Mouse (Mus musculus): ENCODE data around the gene Nxpe4. TPM values are rescaled to one million over a fixed set of nuclear protein-coding genes. Genes with fewer than 3 reads are reported as not detected.
"Not testable (repeated sequence)": the region's sequence is repeated elsewhere in the genome, so short reads cannot be mapped to it uniquely, and the experiment has no call there.

Gene Nxpe4
- total RNA-seq, 2 experiments from 2014 or later, result 10.8 to 10.9 TPM

DNA sequence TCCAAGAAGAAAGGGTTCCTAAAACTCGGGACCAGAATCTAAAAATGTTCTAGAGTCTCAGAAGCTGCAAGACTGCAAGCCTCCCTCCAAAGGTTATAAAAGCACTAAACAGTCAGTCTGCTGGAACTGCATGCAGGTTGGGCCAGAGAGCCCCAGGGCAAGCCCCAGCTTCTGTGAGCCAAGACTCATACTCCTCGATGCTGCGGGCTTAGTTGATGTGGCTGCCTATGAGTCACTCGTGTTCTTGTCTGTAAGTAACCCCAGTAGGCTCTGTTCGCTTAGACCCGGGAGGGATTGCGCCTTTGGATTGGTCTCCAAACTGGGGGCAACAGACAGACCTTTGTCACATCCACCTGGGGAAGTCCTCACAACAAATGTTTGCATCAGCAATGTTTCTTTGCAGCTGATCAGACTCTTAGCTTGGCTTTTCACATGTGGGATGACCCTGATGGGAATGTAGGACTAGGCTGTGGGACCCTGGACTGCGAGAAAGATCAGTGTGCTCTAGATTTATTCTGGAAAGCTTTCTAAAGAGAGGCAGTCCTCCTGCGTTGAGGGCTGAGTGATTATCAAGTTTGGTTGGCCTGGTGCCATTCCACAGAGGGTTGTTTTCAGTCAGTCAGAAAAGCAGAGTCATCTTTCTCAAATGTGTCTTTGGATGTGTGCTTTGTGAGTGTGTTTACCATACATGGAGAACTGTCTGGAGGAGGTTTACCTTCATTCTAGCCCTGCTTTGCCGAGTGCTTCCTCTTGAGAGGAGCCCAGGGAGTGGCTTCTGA, 245.9 kb downstream of the Nxpe4 start:
- DNase-seq (ENCODE audit: low spot score in 2 of 2), result no peak

DNA sequence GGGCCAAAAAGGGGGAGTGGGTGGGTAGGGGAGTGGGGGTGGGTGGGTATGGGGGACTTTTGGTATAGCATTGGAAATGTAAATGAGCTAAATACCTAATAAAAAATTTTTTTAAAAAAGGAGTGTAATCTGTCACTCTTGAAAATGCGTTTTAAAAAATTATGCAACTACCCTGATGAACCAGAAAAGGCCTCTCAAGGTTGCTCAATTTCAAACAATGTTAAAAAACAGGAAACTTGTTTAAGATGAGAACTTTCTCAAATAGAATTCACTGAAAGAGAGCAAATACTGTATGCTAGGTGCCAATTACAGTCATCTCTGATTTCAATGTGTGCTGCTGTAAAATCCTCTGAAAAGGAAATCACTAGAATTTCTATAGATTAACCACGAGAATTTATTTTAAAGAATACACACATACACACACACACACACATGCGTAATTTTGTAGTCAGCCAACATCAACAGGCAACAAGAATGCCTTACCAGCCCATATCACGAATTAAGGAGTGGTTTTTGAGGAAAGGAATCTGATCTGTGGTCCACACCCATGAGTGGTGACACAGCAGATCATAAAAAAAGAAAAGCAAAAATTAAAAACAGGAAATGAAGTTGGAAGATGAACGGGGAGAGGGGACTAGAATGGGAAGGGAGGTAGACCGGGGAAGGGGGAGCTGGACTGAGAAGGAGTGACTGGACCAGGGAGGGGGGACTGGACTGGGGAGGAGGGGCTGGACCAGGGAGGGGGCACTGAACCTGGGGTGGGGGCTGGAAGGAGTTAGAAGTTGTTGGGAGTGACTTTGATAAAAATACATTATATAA, 248.6 kb downstream of the Nxpe4 start:
- no peak for DNase-seq (ENCODE audit: low spot score in 2 of 2)

DNA sequence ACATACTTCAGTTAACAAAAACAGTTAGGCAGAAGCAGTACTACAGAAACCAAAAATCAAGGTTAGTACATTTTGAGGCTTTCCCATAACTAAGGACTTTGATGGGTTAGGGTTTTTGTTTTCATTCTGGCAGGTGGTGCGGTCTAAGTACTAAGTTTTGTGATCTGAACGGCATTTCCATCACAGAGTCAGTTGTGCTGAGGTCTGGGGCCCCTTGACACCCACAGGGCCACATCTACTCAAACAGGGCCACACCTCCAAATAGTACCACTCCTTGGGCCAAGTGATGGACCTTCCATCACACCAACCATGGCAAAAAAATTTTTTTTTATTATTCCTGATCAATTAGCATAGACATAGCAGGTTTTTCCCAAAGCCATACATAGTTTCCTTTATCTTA, 251.8 kb downstream of the Nxpe4 start:
- DNase-seq (ENCODE audit: low spot score in 2 of 2), result no peak

DNA sequence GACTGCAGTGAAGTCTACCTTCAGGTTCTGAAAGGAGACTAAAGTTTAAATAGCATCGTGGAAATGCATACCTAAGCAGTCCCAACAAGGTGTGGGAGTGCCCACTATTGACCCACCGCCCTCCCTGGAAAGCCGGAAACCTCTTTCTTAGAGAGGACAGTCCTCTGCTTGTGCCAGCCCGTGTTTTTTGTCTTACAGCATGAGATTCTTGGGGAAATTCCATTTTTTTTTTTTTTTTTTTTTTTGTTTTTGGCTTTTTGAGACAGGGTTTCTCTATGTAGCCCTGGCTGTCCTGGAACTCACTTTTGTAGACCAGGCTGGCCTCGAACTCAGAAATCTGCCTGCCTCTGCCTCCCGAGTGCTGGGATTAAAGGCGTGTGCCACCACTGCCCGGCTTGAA, 255.5 kb downstream of the Nxpe4 start:
- DNase-seq (ENCODE audit: low spot score in 2 of 2), result not testable (repeated sequence)

DNA sequence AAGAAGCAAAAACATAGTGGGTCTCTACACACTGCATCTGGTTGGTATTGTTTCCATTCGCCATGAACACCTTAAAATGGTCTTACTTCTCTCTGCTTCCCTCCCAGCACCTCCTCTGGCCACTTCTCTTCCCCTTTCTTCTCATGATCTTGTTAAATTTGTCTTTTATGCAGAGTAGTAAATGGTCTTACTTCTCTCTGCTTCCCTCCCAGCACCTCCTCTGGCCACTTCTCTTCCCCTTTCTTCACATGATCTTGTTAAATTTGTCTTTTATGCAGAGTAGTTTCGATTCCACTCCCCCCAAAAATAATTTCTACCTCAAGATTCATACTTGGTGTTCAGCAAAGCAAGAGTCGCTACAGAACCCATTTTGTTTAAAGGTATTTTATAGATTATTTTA, 256.2 kb downstream of the Nxpe4 start:
- no peak for DNase-seq (ENCODE audit: low spot score in 2 of 2)

DNA sequence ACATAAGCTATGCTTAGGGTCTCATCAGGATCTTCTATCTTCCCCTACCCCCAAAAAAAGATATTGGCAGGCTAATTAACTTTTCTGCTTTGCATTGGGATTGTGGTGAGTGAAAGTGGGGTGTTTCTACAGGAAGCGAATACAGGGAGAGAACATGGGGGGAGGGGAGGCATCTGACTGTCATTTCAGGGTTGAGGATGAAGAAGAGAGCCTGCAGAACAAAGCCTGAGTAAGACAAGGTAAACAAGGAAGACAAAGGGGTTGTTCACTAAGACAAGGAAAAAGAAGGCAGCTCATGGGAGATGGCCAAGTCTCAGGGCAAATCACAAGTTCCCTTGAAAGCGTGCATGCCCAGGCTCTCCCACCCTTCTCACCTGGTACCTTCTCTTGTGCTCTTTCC, 256.6 kb downstream of the Nxpe4 start:
- DNase-seq (ENCODE audit: low spot score in 2 of 2), result no peak

DNA sequence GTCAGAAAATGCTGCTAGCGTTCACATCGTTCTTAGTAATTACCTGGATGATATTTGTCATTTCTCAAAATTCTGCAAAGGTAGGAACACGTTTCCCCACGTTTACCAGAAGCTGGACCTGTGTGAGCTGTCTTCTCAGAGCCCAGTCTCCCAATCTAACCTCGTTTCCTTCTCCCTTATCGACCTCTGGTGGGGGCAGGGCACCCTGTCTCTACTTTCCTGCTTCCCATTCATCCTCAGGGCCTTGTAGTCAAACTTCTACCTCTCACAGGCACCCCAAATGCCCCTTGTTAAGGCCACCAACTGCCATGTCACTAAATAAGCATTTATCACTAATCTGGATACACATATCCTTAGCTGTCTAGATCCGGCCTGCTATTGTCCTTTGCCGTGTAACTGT, 257.0 kb downstream of the Nxpe4 start:
- no peak for DNase-seq (ENCODE audit: low spot score in 2 of 2)

DNA sequence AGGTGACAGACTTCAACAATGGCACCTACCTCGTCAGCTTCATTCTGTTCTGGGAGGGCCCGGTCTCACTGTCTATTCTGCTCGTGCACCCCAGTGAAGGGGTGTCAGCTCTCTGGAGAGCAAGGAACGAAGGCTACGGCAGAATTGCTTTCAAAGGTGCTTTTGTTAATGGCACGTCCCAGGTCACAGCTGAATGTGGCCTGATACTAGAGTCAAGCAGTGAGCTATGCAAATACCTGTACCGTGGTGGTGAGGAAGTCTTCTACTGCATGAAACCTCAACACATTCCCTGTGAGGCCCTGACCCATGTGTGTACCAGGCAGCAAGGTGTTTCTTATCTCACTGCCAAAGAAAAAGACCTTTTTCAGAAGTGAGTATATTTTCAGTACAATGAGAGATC, 258.6 kb downstream of the Nxpe4 start:
- DNase-seq (ENCODE audit: low spot score in 2 of 2), result no peak

DNA sequence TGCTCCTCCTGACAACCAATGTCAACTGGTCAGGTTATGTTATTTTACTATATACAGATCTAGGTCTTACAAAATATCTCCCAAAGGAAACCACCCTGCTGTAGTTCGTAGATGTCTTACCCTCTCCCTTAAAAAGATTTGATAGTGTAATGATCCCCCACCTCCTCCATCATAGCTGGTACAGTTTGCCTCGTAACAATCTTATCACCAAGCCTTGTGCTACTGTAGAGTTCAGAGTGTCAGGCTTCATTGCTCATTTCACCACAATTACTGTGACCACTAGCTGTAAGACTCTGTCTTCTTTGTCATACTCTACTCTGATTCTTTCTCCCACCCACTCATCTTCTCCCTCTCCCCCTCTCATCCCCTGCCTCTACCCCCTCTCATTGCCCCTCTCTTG, 259.2 kb downstream of the Nxpe4 start:
- no peak for DNase-seq (ENCODE audit: low spot score in 2 of 2)

DNA sequence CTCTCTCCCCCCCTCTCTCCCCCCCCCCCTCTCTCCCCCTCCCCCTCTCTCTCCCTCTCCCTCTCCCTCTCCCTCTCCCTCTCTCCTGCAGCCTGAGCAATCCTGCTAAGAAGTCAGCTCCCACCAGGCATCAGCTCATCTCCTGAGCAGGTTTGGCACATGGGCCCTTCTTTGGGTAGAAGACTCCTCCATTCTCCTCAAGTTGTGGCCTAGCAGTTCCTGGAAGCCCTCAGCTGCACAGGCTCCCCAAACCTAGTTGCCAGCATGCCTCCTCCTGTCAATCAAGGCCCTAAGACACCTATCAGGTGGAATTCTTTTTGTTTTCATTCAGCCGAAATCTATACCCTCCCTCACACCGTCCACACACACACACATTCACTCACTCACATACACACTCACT, 259.7 kb downstream of the Nxpe4 start:
- no peak for DNase-seq (ENCODE audit: low spot score in 2 of 2)

DNA sequence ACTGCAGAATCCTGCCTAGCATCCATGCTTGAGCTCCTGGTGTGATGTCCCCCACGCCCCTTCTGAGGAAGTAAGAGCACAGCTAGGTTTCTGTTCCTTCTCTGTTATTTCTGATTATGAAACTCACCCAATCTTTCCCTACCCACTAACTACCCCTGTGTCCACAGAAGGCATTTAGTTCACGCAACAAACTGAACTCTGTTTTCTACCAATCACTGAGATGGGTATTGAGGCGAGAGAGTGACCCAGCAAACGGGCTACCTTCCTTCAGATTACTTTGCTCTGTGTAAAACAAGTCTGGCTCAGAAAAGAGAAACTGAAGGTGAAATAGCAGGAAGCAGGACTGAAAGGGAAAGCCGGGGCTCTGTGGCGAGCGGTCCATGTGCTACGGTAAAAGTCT, 260.6 kb downstream of the Nxpe4 start:
- DNase-seq (ENCODE audit: low spot score in 2 of 2), result no peak

DNA sequence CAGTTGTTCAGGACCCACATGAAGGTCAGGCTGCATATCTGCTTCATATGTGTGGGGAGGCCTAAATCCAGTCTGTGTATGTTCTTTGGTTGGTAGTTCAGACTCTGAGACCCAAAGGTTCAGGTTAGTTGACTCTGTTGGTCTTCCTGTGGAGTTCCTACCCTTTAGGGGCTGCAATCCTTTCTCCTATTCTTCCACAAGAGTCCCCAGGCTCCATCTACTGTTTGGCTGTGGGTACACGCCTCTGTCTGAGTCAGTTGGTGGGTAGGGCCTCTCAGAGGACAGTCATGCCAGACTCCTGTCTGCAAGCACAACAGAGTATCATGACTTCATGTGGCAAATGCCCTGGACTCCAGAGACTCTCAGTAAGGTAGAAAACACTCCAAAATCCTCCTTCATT, 261.4 kb downstream of the Nxpe4 start:
- DNase-seq (ENCODE audit: low spot score in 2 of 2), result no peak

DNA sequence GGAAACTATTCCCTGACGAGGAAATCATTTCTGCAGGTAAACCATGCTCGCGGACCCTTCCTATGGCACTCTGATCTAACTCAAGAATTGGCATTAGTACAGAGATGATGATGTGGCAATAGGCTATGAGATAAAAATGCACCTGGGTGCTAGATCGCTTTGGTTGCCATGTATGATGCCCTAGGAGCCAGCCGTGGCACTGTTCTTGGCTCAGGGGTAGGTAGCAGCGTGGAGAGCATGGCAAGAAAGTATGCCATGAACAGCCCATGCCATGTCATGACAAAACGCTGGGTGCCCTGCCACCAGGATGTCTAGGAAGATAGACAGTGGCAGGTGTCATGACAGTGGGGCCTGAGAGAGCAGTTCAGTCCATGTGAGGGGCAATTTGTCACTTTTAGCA, 265.4 kb downstream of the Nxpe4 start:
- DNase-seq (ENCODE audit: low spot score in 2 of 2), result no peak

DNA sequence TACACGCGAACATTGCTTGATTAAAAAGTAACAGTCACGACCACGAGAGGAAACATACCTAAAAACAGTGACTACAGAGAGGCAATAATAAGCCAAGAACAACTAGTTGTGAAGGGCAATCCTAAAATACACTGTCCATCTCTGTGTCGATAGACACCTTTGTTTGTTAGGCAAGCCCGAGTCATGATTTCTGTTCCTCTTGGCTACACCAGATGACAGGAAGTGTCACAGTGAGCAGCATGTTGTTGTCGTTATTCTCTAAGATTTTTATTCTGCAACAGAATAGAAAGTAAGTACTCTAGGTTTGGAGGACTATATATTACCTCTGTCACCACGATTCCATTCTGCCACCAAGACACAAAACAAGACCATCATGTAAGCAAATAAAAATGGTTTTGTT, 270.6 kb downstream of the Nxpe4 start:
- DNase-seq (ENCODE audit: low spot score in 2 of 2), result no peak

DNA sequence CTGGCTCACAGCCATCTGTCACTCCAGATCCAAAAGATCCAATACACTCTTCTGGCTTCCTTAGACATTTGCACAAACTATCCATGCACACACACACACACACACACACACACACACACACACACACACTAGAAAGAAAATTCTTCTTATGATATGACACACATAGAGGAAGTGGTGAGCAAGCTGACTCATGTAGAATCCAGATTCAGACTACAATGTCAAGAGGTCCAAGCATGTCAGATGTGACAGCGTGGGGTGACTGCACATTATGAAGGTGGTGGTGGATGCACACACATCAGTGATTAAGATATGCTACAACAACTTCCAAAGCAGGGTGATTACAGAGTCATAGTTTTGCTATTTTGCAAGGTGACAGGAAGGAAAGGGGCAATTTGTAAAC, 282.1 kb downstream of the Nxpe4 start:
- DNase-seq (ENCODE audit: low spot score in 2 of 2), result no peak

DNA sequence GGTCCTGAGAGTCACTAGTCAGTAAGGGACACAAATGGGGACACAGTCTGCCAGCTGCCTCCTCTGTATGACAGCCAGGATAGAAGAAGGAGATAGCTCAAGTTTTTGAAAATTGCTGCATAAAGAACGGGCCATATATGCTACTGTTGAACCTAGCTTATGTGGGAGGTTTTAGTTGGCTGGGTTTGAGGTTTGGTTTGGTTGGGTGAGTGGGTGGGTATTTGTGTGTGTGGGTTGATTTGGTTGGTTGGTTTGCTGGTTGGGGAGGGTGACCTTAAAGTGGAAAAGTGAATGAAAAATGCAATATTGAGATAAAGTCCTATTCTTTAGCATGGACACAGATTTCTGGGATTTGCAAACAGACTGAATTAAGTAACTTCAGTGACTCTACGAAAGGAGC, 283.0 kb downstream of the Nxpe4 start:
- DNase-seq (ENCODE audit: low spot score in 2 of 2), result no peak

DNA sequence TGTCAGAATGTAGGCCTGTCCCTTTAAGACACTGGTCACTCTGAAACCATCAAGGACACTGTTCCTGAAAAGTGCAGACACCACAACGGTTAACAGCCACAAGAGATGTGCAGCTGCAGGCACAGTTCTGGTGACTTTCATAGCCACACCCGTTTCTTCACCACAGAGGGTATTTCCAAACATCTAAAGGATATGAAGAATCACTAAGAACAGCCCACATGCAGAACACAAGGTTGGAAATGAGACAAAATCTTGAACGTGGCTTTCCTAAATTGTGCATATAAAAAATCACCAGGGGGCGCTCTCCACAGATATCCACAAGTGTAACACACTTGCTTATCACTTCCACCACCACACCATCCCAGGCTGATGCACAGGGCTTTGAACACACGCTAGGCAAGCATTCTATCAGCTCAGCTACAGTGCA, 286.0 kb downstream of the Nxpe4 start:
- DNase-seq (ENCODE audit: low spot score in 2 of 2), result no peak

Other genes starting within 250 kb of the Nxpe4 start
- under 1 TPM; 0.23 to 0.36 TPM for gene Nxpe2, start 191.4 kb downstream of the Nxpe4 start, total RNA-seq (2021)